Mouse (Mus musculus): ENCODE data around the gene Tmem170. TPM values are rescaled to one million over a fixed set of nuclear protein-coding genes. Genes with fewer than 3 reads are reported as not detected.

The Tmem170 gene
- polyA plus RNA-seq, 1 experiment from 2014 or later = 10.5 TPM

GRCm38 (mm10) chr8:111815078-111815477 is 61.5 kb downstream of the Tmem170 start:
- no peak for DNase-seq (ENCODE audit: low spot score)
- no peak overlapping the region for H3K4me3 ChIP-seq (ENCODE audit: low read depth, low read length)
- ATAC-seq = no peak
- H3K36me3 ChIP-seq (ENCODE audit: insufficient read depth, low read length) = no peaks in the 10 kb centered on the region; the same call in 1 of the 2 replicates
- no peak overlapping the region for H3K4me2 ChIP-seq (replicated peaks; ENCODE audit: low read depth, low read length)
- TF ChIP-seq EP300 (IDR thresholded peaks at IDR 0.05) = no peak
- no peak for TF ChIP-seq CTCF (IDR thresholded peaks at IDR 0.05)
- H3K4me1 ChIP-seq (ENCODE audit: insufficient read depth, low read depth, low read length) = no peaks in the 10 kb centered on the region
- WGBS = 95% methylated on average over 4 of the region's 4 CpGs
- no peaks in the 10 kb centered on the region for H3K9me3 ChIP-seq (ENCODE audit: low read length)
- H3K9ac ChIP-seq (replicated peaks; ENCODE audit: low read depth) = no peak overlapping the region
- no peaks in the 10 kb centered on the region for H3K27me3 ChIP-seq (replicated peaks; ENCODE audit: insufficient read depth, low read length)
- no peak overlapping the region for H3K27ac ChIP-seq (ENCODE audit: low read length)

GRCm38 (mm10) chr8:111813818-111814217 is 62.7 kb downstream of the Tmem170 start:
- no peaks in the 10 kb centered on the region for H3K9me3 ChIP-seq (ENCODE audit: low read length)
- WGBS = 93% methylated on average over 9 of the region's 9 CpGs
- H3K4me3 ChIP-seq (ENCODE audit: low read depth, low read length) = no peak overlapping the region
- no peak overlapping the region for H3K9ac ChIP-seq (replicated peaks; ENCODE audit: low read depth)
- ATAC-seq (no peak), DNase-seq (ENCODE audit: low spot score) (no peak)
- TF ChIP-seq CTCF (IDR thresholded peaks at IDR 0.05) (no peak), EP300 (IDR thresholded peaks at IDR 0.05) (no peak)
- no peaks in the 10 kb centered on the region for H3K27me3 ChIP-seq (replicated peaks; ENCODE audit: insufficient read depth, low read length)
- no peak overlapping the region for H3K27ac ChIP-seq (ENCODE audit: low read length)
- H3K4me1 ChIP-seq (ENCODE audit: insufficient read depth, low read depth, low read length) = no peaks in the 10 kb centered on the region
- H3K4me2 ChIP-seq (replicated peaks; ENCODE audit: low read depth, low read length) = no peak overlapping the region
- H3K36me3 ChIP-seq (ENCODE audit: insufficient read depth, low read length) = no peaks in the 10 kb centered on the region; the same call in 1 of the 2 replicates

Other genes with a start within 250 kb of the Tmem170 start
- gene Ldhd, start 246.4 kb downstream of the Tmem170 start, polyA plus RNA-seq (2015; fragmentation: Nextera tagmentation; extraction: Ambion mirVana) = 1.6 and 1.7 TPM in 2 replicates
- gene Zfp1, start 233.3 kb downstream of the Tmem170 start, polyA plus RNA-seq (2015; fragmentation: Nextera tagmentation; extraction: Ambion mirVana) = 11.1 and 11.5 TPM in 2 replicates
- not detected in 2 replicates for gene Ctrb1, start 185.7 kb downstream of the Tmem170 start, polyA plus RNA-seq (2015; fragmentation: Nextera tagmentation; extraction: Ambion mirVana)
- 29.3 and 34.2 TPM in 2 replicates for gene Bcar1, start 132.9 kb downstream of the Tmem170 start, polyA plus RNA-seq (2015; fragmentation: Nextera tagmentation; extraction: Ambion mirVana)
- gene Cfdp1, start 22.5 kb downstream of the Tmem170 start, polyA plus RNA-seq (2015; fragmentation: Nextera tagmentation; extraction: Ambion mirVana) = 93.9 and 102 TPM in 2 replicates
- 5.3 and 6.3 TPM in 2 replicates for gene Chst5, start 33.7 kb upstream of the Tmem170 start, polyA plus RNA-seq (2015; fragmentation: Nextera tagmentation; extraction: Ambion mirVana)
- 5.6 and 5.9 TPM in 2 replicates for gene Tmem231, start 57.1 kb upstream of the Tmem170 start, polyA plus RNA-seq (2015; fragmentation: Nextera tagmentation; extraction: Ambion mirVana)
- 287 and 320 TPM in 2 replicates for gene Gabarapl2, start 64.0 kb upstream of the Tmem170 start, polyA plus RNA-seq (2015; fragmentation: Nextera tagmentation; extraction: Ambion mirVana)
- 2.4 and 2.8 TPM in 2 replicates for gene Adat1, start 115.6 kb upstream of the Tmem170 start, polyA plus RNA-seq (2015; fragmentation: Nextera tagmentation; extraction: Ambion mirVana)
- gene Kars, start 134.6 kb upstream of the Tmem170 start, polyA plus RNA-seq (2015; fragmentation: Nextera tagmentation; extraction: Ambion mirVana) = 67.8 and 70.5 TPM in 2 replicates
- 13.3 and 17.5 TPM in 2 replicates for gene Terf2ip, start 134.6 kb upstream of the Tmem170 start, polyA plus RNA-seq (2015; fragmentation: Nextera tagmentation; extraction: Ambion mirVana)
- 0.24 TPM in 1 of 2 replicates, not detected in the other for gene Gm6793, start 138.3 kb upstream of the Tmem170 start, polyA plus RNA-seq (2015; fragmentation: Nextera tagmentation; extraction: Ambion mirVana)